In genomic region chr13:90279786-90280382, GRCm38 (mm10) we compare ENCODE assay signal across 14 mouse cellular contexts.
DNase-seq lines count a peak whose midpoint lies in the region; ATAC-seq lines count a peak whose summit lies in the region.
"Had no signal": no experiment of that assay in that cellular context is flagged by ENCODE, and none has a peak within 500 bp of the region (broad histone marks: within the 10 kb centered on the region; RNA-seq: fewer than 3 reads in every experiment).

No protein-coding gene starts in this region.

- no peak overlapping the region for H3K4me3 ChIP-seq in heart, embryonic 13.5 days
- H3K4me3 ChIP-seq in hindbrain, embryonic 10.5 days: no peak overlapping the region
- H3K4me3 ChIP-seq in midbrain, embryonic 13.5 days (replicated peaks): no peak overlapping the region
- H3K4me3 ChIP-seq: embryonic facial prominence, embryonic 13.5 days; neural tube, embryonic 12.5 days had no signal

- H3K27ac ChIP-seq in heart, embryonic 13.5 days (replicated peaks): peak overlapping the region; percentile 84
- H3K27ac ChIP-seq in hindbrain, embryonic 10.5 days: no peak overlapping the region
- H3K27ac ChIP-seq in midbrain, embryonic 13.5 days: no peak overlapping the region
- H3K27ac ChIP-seq: embryonic facial prominence, embryonic 13.5 days; kidney, postnatal 0 days; neural tube, embryonic 12.5 days had no signal

- no peak for ATAC-seq in heart, embryonic 13.5 days (ENCODE audit: extremely low read depth, insufficient number of reproducible peaks, low FRiP score, low TSS enrichment)
- ATAC-seq in midbrain, embryonic 13.5 days: peak; percentile 78
- ATAC-seq in erythroid progenitor cell, adult 5-6 weeks (replicated peaks; ENCODE audit: low FRiP score, poor library complexity, severe bottlenecking): no peak
- ATAC-seq: lung, postnatal 0 days had no signal

- no peaks in the 10 kb centered on the region for H3K27me3 ChIP-seq in heart, embryonic 13.5 days (replicated peaks)
- no peaks in the 10 kb centered on the region for H3K27me3 ChIP-seq in hindbrain, embryonic 10.5 days (ENCODE audit: insufficient read depth, poor library complexity, severe bottlenecking)
- H3K27me3 ChIP-seq in midbrain, embryonic 13.5 days: no peaks in the 10 kb centered on the region
- H3K27me3 ChIP-seq: embryonic facial prominence, embryonic 13.5 days; neural tube, embryonic 12.5 days had no signal

- H3K9me3 ChIP-seq in heart, embryonic 13.5 days: no peaks in the 10 kb centered on the region
- H3K9me3 ChIP-seq in hindbrain, embryonic 10.5 days: no peaks in the 10 kb centered on the region
- no peaks in the 10 kb centered on the region for H3K9me3 ChIP-seq in midbrain, embryonic 13.5 days
- H3K9me3 ChIP-seq: embryonic facial prominence, embryonic 13.5 days; neural tube, embryonic 12.5 days had no signal

- H3K4me1 ChIP-seq in heart, embryonic 13.5 days: peaks cover 14% of the 10 kb centered on the region
- peaks cover 14% of the 10 kb centered on the region for H3K4me1 ChIP-seq in hindbrain, embryonic 10.5 days (replicated peaks)
- peaks cover 8% of the 10 kb centered on the region; the same call in 1 of the 2 replicates for H3K4me1 ChIP-seq in midbrain, embryonic 13.5 days (replicated peaks)
- H3K4me1 ChIP-seq: embryonic facial prominence, embryonic 13.5 days; neural tube, embryonic 12.5 days had no signal

- H3K4me2 ChIP-seq in heart, embryonic 13.5 days: no peak overlapping the region
- no peak overlapping the region for H3K4me2 ChIP-seq in midbrain, embryonic 13.5 days (replicated peaks)
- H3K4me2 ChIP-seq: embryonic facial prominence, embryonic 13.5 days; neural tube, embryonic 12.5 days had no signal

- WGBS in heart, embryonic 13.5 days: 47% methylated on average over 3 of the region's 3 CpGs
- 41% methylated on average over 3 of the region's 3 CpGs for WGBS in hindbrain, embryonic 10.5 days
- WGBS in midbrain, embryonic 13.5 days: 44% methylated on average over 3 of the region's 3 CpGs

- peak; percentile 9 for DNase-seq in layer of hippocampus, adult 11-12 months (ENCODE audit: low spot score)
- no peak for DNase-seq in layer of hippocampus, adult 9-10 months (ENCODE audit: low spot score)
- DNase-seq in hindbrain, embryonic 10.5 days (ENCODE audit: low spot score): peak; percentile 7
- DNase-seq in gastrocnemius, adult 8-10 months (ENCODE audit: low spot score in 2 of 2): no peak
- DNase-seq: cerebellum, adult 11 months; gastrocnemius, postnatal 25 days; thymus, postnatal 25 days had no signal

- no peaks in the 10 kb centered on the region for H3K36me3 ChIP-seq in heart, embryonic 13.5 days
- no peaks in the 10 kb centered on the region for H3K36me3 ChIP-seq in hindbrain, embryonic 10.5 days
- H3K36me3 ChIP-seq in midbrain, embryonic 13.5 days: no peaks in the 10 kb centered on the region
- H3K36me3 ChIP-seq: embryonic facial prominence, embryonic 13.5 days; neural tube, embryonic 12.5 days had no signal

- H3K9ac ChIP-seq in heart, embryonic 13.5 days: no peak overlapping the region
- no peak overlapping the region for H3K9ac ChIP-seq in midbrain, embryonic 13.5 days (replicated peaks)
- H3K9ac ChIP-seq: embryonic facial prominence, embryonic 13.5 days; neural tube, embryonic 12.5 days had no signal

Comparison
In these comparisons a context has a peak if more than half of its experiments do, and no peak if none do; other contexts are left out.
1. DNase-seq: peak in layer of hippocampus, adult 11-12 months (single experiment) and hindbrain, embryonic 10.5 days (single experiment); none in layer of hippocampus, adult 9-10 months (single experiment) and gastrocnemius, adult 8-10 months (0 of 2).